Mouse (Mus musculus): ENCODE measurements around the gene Them5. TPM values are rescaled to one million over a fixed set of nuclear protein-coding genes. Genes with fewer than 3 reads are reported as not detected.

The Them5 gene
- total RNA-seq, 2 experiments from 2014 or later, result not detected

DNA sequence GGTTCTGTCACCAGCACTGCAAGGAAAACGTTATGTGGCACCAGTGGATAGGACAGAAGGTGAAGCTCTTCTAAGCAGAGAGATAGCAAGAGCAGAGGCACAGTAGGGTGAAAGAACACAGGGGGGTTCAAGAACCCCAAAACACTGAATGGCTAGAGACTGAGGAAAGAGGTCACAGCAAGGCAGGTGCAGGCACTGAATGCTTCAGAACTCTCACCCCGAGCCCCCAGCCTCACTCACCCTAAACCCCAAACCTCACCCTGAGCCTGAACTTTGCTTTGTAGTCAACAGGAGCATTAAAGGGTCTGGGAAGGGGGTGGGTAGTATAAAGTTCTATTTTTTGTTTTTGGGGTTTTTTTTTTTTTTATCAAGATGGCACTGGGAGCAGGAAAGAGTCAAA, 6.2 kb downstream of the Them5 start:
- Histone ChIP-seq H3K4me3 (no peak overlapping the region), H3K27ac (no peak overlapping the region)
- no peak for TF ChIP-seq CTCF (IDR thresholded peaks at IDR 0.05)
- DNase-seq (ENCODE audit: extremely low spot score in 1 of 2, low spot score in 2 of 2), result no peak
- intact Hi-C loops (cut with DNase I), result no loop called here

DNA sequence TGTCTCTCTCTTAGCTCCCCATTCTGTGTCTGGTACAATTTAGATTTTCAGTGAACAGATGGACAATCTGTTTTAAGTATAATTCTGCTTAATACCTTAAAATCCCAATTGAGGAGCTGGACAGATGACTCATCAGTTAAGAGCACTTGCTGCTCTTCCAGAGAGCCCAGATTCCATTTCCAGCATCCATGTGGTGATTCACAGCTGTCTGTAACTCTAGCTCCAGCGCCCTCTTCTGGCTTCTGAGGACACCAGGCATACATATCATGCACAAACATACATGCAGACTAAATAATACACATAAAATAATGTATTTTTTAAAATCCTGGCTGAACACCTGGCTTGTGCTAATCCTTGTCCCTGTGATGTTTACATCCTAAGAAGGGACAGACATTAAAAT, 18.9 kb downstream of the Them5 start:
- Histone ChIP-seq H3K4me3 (no peak overlapping the region), H3K27ac (no peak overlapping the region)
- no peak for DNase-seq (ENCODE audit: extremely low spot score in 1 of 2, low spot score in 2 of 2)
- intact Hi-C loops (cut with DNase I), result loop anchor here (10.0 kb wide), 1 partner anchor 544 kb away; no protein-coding TSS in a partner anchor
- TF ChIP-seq CTCF (IDR thresholded peaks at IDR 0.05), result peak; percentile 46

DNA sequence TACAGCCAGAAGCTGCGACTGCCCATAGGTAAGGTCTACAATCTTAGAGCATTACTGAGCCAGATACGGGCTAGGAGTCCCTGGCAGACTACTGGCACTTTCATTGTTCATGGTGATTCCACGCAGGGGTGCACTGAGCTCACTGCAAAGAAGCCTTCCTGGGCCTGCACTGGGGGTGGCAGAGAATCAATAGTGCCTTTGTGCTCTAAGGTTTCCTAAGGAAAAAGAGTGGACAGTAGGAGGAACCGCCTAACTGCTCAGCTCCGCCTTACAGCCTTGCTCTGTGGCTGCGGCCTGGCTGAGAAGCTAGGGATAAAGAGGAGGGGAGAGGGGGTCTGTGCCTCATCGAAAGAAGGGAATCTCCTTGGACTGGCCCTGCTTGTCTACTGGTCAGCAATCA, 20.2 kb downstream of the Them5 start, which contains the start of gene C2cd4d:
TSS of gene C2cd4d (plus strand) at position 301 of the 400 bp plus-strand sequence.
- intact Hi-C loops (cut with DNase I), result loop anchor here (10.0 kb wide), 1 partner anchor 543 kb away; no protein-coding TSS in a partner anchor
- Histone ChIP-seq H3K27ac (no peak within 1 kb of the TSS), H3K4me3 (peak within 1 kb of the TSS; percentile 52)
- no peak for TF ChIP-seq CTCF (IDR thresholded peaks at IDR 0.05)
- no peak for DNase-seq (ENCODE audit: extremely low spot score in 1 of 2, low spot score in 2 of 2)

DNA sequence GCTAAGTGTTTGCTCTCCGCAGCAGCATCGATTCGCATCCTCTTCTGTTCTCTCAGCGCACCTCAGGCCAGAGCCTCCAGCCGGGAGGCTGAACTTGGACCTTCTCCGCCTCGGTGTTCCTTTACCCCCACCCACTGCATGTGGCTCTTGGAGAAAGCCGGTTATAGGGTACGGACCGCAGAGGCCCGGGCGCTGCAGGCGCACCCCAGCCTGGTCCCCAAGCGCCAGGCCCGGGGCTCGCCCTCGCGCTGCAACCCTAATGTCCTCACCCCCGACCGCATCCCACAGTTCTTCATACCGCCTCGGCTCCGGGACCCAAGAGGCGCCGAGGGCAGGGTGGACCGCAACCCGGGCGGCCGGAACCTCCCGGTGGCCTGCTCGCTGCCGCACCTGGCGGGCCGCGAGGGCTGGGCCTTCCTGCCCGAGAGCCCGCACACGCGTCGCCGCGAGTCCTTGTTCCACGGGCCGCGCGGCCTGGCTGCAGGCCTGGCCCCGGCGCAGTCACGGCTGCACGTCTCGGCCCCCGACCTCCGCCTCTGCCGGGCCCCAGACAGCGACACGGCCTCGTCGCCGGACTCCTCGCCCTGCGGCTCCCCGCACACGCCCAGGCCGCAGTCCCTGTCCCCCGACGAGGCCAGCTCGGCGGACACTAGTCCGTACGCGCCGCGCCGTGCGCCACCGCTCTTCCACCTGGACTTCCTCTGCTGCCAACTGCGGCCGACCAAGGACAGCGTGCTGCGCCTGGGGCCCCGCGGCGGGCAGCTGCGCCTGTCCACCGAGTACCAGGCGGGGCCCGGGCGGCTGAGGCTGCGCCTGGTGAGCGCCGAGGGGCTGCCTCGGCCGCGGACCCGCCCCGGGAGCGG, 21.6 kb downstream of the Them5 start:
- peak in 1 of 2 experiments; percentile 41 for DNase-seq (ENCODE audit: extremely low spot score in 1 of 2, low spot score in 2 of 2)
- H3K27ac ChIP-seq, result no peak overlapping the region
- H3K4me3 ChIP-seq, result peak overlapping the region; percentile 52
- intact Hi-C loops (cut with DNase I), result loop anchor here (10.0 kb wide), 1 partner anchor 541 kb away; no protein-coding TSS in a partner anchor
- no peak for TF ChIP-seq CTCF (IDR thresholded peaks at IDR 0.05)

DNA sequence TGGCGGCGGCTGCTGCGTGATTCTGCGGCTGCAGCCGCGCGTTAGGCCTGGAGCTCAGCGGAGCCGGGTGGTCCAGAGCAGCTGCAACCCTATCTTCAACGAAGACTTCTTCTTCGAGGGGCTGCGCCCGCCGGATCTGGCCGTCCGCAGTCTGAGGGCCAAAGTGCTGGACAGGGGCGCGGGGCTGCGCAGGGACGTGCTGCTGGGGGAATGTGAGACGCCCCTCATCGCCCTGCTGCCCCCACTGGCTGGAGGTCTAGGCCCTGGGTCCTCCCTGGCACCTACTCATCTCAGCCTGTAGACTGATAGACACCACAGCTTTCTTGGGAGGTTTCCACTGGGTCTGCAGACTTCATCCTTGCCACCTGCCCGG, 22.2 kb downstream of the Them5 start:
- Histone ChIP-seq H3K4me3 (peak overlapping the region; percentile 52), H3K27ac (no peak overlapping the region)
- TF ChIP-seq CTCF (IDR thresholded peaks at IDR 0.05), result no peak
- intact Hi-C loops (cut with DNase I), result loop anchor here (10.0 kb wide), 1 partner anchor 541 kb away; no protein-coding TSS in a partner anchor
- DNase-seq (ENCODE audit: extremely low spot score in 1 of 2, low spot score in 2 of 2), result peak in 1 of 2 experiments; percentile 45

DNA sequence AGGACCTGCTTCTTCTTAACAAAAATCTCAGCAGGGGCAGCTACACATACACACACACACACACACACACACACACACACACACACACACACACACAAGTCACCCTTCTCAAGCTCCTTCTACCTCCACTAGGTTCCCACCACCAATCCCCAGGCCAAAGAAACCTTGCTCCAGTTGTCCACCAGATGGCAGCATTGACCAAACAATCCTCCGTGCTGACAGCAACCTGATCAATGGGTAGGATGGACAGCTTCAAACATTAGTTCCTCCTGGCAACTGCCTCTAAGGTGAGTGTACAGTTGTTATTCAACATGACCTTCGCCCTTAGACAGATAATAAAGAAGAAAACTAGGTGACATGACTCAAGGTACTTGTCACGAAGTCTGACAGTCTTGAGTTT, 24.9 kb downstream of the Them5 start:
- intact Hi-C loops (cut with DNase I), result loop anchor here (2.0 to 10.0 kb wide), 6 partner anchors 46 to 538 kb away; partner anchors contain the start of genes Mrpl9, Oaz3 and Tdrkh
- no peak overlapping the region for H3K27ac ChIP-seq
- peak; percentile 67 for TF ChIP-seq CTCF (IDR thresholded peaks at IDR 0.05)
- peak; percentile 76 to 82 for DNase-seq (ENCODE audit: extremely low spot score in 1 of 2, low spot score in 2 of 2)
- H3K4me3 ChIP-seq, result no peak overlapping the region

DNA sequence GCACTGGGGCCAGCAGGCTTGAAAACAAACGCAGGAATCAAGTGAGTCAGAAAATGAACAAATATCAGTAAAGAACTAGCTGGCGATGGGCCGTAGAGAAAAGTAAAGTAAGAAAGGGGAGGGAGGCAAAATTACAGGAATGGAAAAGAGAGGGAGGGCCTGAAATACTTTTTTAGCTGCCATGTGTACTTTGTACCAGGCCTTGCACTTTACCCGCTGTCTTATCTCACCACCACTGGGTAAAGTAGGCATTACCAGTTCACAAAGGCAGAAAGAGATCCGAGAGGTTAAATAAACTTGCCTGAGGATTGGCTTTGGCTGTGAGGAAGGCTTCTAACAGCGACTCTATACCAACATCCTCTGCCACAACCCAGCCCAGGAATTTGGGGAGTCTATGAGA, 25.6 kb downstream of the Them5 start:
- intact Hi-C loops (cut with DNase I), result loop anchor here (2.0 to 10.0 kb wide), 6 partner anchors 45 to 537 kb away; partner anchors contain the start of genes Mrpl9, Oaz3 and Tdrkh
- no peak for TF ChIP-seq CTCF (IDR thresholded peaks at IDR 0.05)
- no peak overlapping the region for H3K27ac ChIP-seq
- DNase-seq (ENCODE audit: extremely low spot score in 1 of 2, low spot score in 2 of 2), result no peak
- no peak overlapping the region for H3K4me3 ChIP-seq

DNA sequence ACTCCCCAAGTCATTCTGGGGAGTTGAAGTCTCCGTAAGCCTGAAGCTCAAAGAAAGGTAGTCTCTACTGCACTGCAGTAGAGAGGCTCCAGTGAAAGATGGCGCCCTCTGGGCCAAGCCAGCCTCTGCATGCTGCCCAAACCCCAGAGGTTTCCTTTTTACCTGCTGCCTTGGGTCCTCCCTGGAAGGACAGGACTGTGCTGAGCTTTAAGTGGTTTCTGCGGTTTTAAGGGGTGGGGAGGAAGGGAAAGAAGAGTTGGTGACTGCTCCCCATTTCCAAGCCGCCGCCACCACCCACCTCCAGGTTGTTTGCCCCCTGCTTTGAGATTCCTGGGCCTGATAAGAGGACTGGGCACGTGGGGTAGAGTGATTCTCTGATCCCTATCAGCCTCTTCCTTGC, 26.7 kb downstream of the Them5 start:
- H3K27ac ChIP-seq, result no peak overlapping the region
- no peak for TF ChIP-seq CTCF (IDR thresholded peaks at IDR 0.05)
- H3K4me3 ChIP-seq, result no peak overlapping the region
- intact Hi-C loops (cut with DNase I), result loop anchor here (5.0 to 10.0 kb wide), 4 partner anchors 74 to 536 kb away; partner anchors contain the start of genes Mrpl9 and Oaz3
- no peak for DNase-seq (ENCODE audit: extremely low spot score in 1 of 2, low spot score in 2 of 2)

DNA sequence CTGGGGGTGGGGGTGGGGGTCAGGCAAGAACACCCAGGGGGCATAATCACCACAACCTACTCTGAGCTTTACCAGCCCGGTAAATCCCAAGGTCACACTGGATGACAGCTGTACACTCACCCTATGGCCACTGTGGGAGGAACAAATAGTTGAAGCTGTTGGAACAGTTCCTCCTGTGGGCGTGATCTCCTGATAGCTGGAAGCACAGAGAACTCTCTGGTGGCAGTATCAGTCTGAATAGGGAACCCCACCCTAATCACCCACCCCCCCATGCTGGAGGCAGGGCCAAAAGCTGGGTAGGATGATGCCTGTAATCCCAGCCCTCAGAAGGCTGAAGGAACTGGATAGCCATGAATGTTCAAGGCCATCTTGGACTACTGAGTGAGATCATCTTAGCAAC, 27.8 kb downstream of the Them5 start:
- intact Hi-C loops (cut with DNase I), result loop anchor here (5.0 to 10.0 kb wide), 4 partner anchors 73 to 535 kb away; partner anchors contain the start of genes Mrpl9 and Oaz3
- Histone ChIP-seq H3K27ac (no peak overlapping the region), H3K4me3 (no peak overlapping the region)
- DNase-seq (ENCODE audit: extremely low spot score in 1 of 2, low spot score in 2 of 2), result no peak
- no peak for TF ChIP-seq CTCF (IDR thresholded peaks at IDR 0.05)

DNA sequence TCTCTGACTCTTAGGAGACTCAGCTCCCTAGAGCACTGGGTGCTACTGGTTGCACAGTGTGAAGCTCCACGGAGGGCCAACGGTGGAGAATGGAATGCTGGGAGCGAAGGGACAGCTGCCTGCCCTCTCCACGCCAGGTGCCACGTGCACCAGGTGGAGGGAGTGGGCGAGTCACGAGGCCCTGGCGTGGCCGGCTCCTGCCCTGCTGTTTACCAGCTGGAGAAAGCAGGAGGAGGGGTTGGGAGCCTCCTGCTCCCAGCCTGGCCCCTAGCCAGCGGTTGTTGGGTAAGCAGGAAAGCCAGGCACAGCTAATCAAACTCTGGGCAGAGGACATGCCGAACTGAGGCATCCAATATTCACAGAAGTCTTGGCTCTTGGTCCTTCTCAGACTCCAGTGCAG, 29.7 kb downstream of the Them5 start:
- H3K27ac ChIP-seq, result no peak overlapping the region
- peak; percentile 24 to 36 for DNase-seq (ENCODE audit: extremely low spot score in 1 of 2, low spot score in 2 of 2)
- TF ChIP-seq CTCF (IDR thresholded peaks at IDR 0.05), result no peak
- peak overlapping the region; percentile 17; the same call in 1 of the 2 replicates for H3K4me3 ChIP-seq
- intact Hi-C loops (cut with DNase I), result no loop called here

DNA sequence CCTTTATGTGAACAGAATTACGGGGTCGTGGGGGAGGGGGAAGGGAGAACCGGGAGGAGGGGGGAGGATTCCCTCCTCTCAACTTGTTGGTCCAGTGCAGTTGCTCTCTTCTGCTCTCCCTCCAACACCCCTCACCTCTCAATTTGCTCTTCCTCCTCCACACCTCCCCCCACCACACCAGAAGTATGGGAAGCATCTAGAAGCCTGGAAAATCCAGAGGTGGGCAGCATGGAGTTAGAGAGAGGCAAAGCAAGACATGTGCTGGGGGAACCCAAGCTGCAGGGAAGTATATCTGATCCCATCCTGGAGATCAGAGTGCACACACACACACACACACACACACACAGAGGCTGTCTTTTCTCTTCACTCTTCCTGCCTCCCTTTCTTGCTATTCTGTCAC, 30.1 kb downstream of the Them5 start:
- DNase-seq (ENCODE audit: extremely low spot score in 1 of 2, low spot score in 2 of 2), result no peak
- H3K27ac ChIP-seq, result no peak overlapping the region
- no peak overlapping the region for H3K4me3 ChIP-seq
- no peak for TF ChIP-seq CTCF (IDR thresholded peaks at IDR 0.05)
- intact Hi-C loops (cut with DNase I), result no loop called here

DNA sequence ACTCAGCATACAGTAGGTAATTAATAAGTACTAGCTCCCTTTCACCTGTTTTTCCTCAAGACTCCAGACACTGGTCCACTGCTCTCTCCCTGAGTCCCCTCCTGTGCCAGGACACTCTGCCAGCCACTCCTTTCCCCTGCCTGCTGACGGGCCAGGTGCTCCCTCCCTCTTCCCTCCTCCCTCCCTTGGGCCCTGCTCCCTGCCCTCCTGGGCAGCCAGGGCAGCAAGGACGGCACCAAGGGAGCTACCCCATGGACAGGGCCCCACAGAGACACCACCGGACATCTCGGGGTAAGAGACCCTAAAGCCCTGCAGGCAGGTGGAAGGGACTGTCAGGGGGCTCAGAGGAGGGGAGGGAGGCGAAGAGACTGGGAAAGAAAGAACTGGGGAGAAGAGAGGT, 30.7 kb downstream of the Them5 start, which contains the start of gene Rorc:
TSS of gene Rorc (plus strand) at position 154 of the 400 bp plus-strand sequence.
- Histone ChIP-seq H3K27ac (no peak within 1 kb of the TSS), H3K4me3 (peak within 1 kb of the TSS; percentile 17; the same call in 1 of the 2 replicates)
- no peak for DNase-seq (ENCODE audit: extremely low spot score in 1 of 2, low spot score in 2 of 2)
- TF ChIP-seq CTCF (IDR thresholded peaks at IDR 0.05), result no peak
- intact Hi-C loops (cut with DNase I), result no loop called here

Measured in left cerebral cortex, adult 2 months (tissue).